In genomic region chrX:10592244-10592643, GRCm38 (mm10) we compare ENCODE assay signal across 9 mouse cellular contexts.
DNase-seq lines count a peak whose midpoint lies in the region; ATAC-seq and TF ChIP-seq lines count a peak whose summit lies in the region.
"Had no signal": no experiment of that assay in that cellular context is flagged by ENCODE, and none has a peak within 500 bp of the region (broad histone marks: within the 10 kb centered on the region; RNA-seq: fewer than 3 reads in every experiment).

No protein-coding gene starts in this region.

- no peaks in the 10 kb centered on the region for H3K36me3 ChIP-seq in limb, embryonic 11.5 days (ENCODE audit: control insufficient read depth, insufficient read depth, low read length)
- no peaks in the 10 kb centered on the region for H3K36me3 ChIP-seq in limb, embryonic 10.5 days

- H3K4me2 ChIP-seq in limb, embryonic 11.5 days (ENCODE audit: low read depth, severe bottlenecking), result no peak overlapping the region

- TF ChIP-seq POLR2A in lung, adult 2 months (IDR thresholded peaks at IDR 0.05; ENCODE audit: borderline replicate concordance, extremely low read depth, low read depth, low read length), result no peak

- no peak for ATAC-seq in limb, embryonic 11.5 days (ENCODE audit: insufficient number of reproducible peaks, low FRiP score, low TSS enrichment, low read depth)

- H3K4me3 ChIP-seq in limb, embryonic 11.5 days (ENCODE audit: low read depth, low read length), result no peak overlapping the region
- no peak overlapping the region for H3K4me3 ChIP-seq in limb, embryonic 10.5 days
- H3K4me3 ChIP-seq in lung, adult 2 months (replicated peaks; ENCODE audit: extremely low read depth, low read depth, low read length), result no peak overlapping the region

- no peaks in the 10 kb centered on the region for H3K27me3 ChIP-seq in limb, embryonic 11.5 days (ENCODE audit: control insufficient read depth, insufficient read depth, low read length)
- 0 out of 2 replicates have a peak, but pooled peaks cover 3% of the 10 kb centered on the region for H3K27me3 ChIP-seq in limb, embryonic 10.5 days (ENCODE audit: low read depth, poor library complexity, severe bottlenecking)

- no peak for TF ChIP-seq CTCF in lung, adult 2 months (IDR thresholded peaks at IDR 0.05; ENCODE audit: insufficient read depth, low read length)

- 68% methylated on average over 3 of the region's 3 CpGs for WGBS in limb, embryonic 11.5 days
- 67% methylated on average over 3 of the region's 3 CpGs for WGBS in limb, embryonic 10.5 days
- 61% methylated on average over 3 of the region's 3 CpGs for WGBS in lung, adult 2 months

- H3K4me1 ChIP-seq in limb, embryonic 11.5 days (ENCODE audit: control insufficient read depth, insufficient read depth, low read length), result no peaks in the 10 kb centered on the region
- no peaks in the 10 kb centered on the region for H3K4me1 ChIP-seq in limb, embryonic 10.5 days
- H3K4me1 ChIP-seq in lung, adult 2 months (ENCODE audit: control insufficient read depth, insufficient read depth, low read length), result no peaks in the 10 kb centered on the region

- no peak overlapping the region for H3K27ac ChIP-seq in limb, embryonic 11.5 days (replicated peaks; ENCODE audit: low read depth, low read length)
- H3K27ac ChIP-seq in limb, embryonic 10.5 days, result no peak overlapping the region
- H3K27ac ChIP-seq: macrophage had no signal

- no peak overlapping the region for H3K9ac ChIP-seq in limb, embryonic 11.5 days (ENCODE audit: low read length)

- H3K9me3 ChIP-seq in limb, embryonic 11.5 days (ENCODE audit: control insufficient read depth, low read length), result no peaks in the 10 kb centered on the region
- H3K9me3 ChIP-seq in limb, embryonic 10.5 days (replicated peaks), result no peaks in the 10 kb centered on the region

- peak; percentile 39 for DNase-seq in cerebellum, adult 8-10 months
- DNase-seq in cerebellum, adult 11-12 months, result no peak
- DNase-seq in limb, embryonic 11.5 days (ENCODE audit: low spot score), result peak; percentile 21
- no peak for DNase-seq in limb, embryonic 10.5 days (ENCODE audit: low spot score)
- peak; percentile 36 to 40 for DNase-seq in adrenal gland, adult 18-20 months (ENCODE audit: low spot score in 2 of 2)
- peak; percentile 10 for DNase-seq in lung, adult 2 months
- no peak for DNase-seq in T-cell, adult 2 months (ENCODE audit: low spot score)
- no peak for DNase-seq in spleen, adult 18-20 months

Comparison
In these comparisons a context has a peak if more than half of its experiments do, and no peak if none do; other contexts are left out.
1. DNase-seq: peak in cerebellum, adult 8-10 months (single experiment), limb, embryonic 11.5 days (single experiment), adrenal gland, adult 18-20 months (2 of 2) and lung, adult 2 months (single experiment); none in cerebellum, adult 11-12 months (single experiment), limb, embryonic 10.5 days (single experiment), T-cell, adult 2 months (single experiment) and spleen, adult 18-20 months (0 of 2).